Mouse (Mus musculus) right cerebral cortex, adult 18-20 months (tissue): ENCODE data around the gene Cyp4f39.
"Not testable (repeated sequence)": the region's sequence is repeated elsewhere in the genome, so short reads cannot be mapped to it uniquely, and the experiment has no call there.

Experiments
- DNase-seq: peaks from one replicate; pipeline ENCODE4 v3.0.0; 2022; ENCODE audit warnings: mixed read lengths

Cyp4f39 gene

DNA sequence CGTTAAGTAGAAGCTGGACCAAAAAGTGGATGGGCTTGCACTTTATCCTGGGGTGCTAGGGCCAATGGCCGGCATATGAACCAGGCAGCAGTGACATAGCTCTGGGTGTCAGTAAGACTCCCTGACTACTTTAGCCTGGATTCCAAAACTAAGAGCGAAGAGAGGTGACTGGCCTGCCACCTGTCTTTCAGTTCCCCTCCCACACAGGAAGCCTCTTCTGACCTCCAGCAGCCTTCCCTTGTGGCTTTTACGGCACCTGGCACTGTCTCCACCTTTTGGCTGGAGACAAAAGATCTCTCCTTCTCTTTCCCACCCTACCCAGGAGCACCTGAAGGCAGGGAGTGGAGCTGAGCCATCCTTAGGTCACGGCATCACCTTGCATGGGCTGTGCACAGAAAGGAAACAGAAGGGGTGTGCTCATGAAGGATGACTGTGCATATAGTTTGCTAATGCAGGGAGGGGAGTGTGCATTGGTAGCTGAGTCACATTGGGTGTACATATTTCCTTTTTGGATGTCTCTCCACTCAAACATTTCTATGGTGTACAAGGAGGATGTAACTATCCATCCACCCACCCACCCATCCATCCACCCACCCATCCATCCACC, 22.5 kb downstream of the Cyp4f39 start:
- DNase-seq: no peak

DNA sequence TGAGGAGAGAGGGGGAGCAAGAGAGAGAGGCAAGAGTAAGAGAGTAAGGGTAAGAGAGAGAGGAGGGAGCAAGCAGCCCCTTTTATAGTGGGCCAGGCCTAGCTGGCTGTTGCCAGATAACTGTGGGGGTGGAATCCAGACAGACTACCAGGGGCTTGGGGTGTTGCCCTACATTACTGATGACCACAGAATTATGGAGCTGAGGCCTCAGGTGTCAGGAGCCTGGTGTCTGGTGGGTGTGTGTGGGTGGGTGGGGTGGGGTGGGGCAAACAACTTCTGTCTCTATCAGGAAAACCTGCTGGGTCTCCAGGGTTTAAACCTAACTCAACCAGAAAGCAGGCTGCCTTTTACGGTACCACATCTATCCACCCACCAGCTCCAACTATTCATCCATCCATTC, 24.7 kb downstream of the Cyp4f39 start:
- no peak for DNase-seq

DNA sequence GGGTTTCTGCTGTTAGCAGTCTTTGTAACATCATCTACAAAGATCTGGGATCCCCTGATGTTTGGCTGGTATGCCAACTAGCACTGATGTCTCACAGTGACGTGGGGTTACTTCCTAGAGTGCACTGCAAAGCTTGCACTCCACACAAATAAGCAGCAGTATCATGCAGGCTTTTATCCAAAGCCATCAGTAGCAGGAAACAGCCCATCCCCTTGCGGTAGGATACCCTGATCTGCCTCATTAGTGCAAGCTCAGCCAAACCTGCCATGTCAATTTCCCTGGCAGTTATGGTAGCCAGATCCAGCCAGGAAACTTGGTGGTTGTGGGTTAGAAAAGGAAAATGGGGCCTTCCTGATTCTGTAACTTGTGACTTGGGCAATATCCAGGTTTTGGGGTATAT, 26.2 kb downstream of the Cyp4f39 start:
- DNase-seq: no peak

DNA sequence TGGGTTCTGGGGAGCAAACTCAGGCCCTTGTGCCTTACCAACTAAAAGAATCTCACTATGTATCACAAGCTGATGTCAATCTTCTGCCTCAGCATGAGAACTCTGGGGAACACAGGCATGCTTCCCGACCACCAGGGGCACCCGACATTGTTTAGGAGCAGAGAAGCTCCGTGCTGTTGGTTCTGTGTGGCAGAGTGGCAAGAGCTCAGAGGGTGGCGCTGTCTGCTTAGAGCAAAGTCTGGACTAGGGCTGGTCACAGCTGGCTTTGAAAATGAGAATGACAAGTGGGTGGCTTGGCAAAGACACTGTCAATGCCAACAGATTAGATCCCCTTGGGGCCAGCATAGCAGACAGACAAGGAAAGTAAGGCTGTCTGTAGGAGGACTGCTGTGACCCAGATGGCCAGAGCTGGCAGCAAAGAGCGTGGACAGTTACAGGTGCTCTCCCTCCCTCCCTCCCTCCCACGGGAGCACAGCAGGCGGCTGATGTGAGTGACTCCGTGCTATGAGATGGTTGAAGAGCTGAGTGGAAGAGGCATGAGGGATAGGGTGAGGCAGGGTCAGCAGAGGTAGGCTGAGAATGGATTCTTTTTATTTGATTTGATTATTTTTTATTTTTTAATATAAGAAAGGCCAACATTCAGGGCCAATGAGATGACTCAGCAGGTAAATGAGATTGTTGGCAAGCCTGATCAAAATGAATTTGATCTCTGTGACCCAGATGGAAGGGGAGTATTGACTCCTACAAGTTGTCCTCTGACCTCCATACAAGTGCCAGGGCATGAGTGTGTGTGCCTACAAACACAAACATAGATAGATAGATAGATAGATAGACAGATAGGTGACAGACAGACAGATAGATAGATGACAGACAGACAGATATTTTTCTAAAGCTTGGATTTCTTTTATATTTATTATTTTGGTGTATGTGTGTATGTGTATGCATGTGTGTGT, 27.3 kb downstream of the Cyp4f39 start:
- DNase-seq: no peak

DNA sequence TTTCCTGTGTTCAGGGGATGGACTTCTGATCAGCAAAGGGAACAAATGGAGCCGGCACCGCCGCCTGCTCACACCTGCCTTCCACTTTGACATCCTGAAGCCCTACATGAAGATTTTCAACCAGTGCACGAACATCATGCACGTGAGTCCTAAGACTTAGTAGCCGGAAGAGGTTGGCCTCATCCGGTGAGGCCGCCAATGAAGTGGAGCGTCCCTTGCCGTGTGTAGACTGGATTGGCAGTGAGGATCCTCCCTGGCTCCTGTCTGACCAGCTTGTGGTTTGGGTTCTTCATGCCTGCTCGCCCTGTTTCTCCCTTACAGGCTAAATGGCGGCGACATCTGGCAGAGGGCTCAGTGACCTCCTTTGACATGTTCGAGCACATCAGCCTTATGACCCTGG, 29.2 kb downstream of the Cyp4f39 start:
- no peak for DNase-seq

DNA sequence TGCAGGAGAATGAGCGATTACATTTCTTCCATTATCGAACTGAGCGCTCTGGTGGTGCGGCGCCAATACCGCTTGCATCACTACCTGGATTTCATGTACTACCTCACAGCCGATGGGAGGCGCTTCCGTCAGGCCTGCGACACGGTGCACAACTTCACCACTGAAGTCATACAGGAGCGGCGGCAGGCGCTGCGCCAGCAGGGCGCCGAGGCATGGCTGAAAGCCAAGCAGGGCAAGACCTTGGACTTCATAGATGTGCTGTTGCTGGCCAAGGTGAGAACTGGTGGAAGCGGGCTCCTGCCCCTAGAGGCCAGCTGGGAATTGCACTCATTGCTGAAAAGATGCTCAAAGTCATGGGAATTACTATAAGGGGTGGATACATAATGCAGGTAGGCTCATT, 30.7 kb downstream of the Cyp4f39 start:
- DNase-seq: peak; percentile 32

DNA sequence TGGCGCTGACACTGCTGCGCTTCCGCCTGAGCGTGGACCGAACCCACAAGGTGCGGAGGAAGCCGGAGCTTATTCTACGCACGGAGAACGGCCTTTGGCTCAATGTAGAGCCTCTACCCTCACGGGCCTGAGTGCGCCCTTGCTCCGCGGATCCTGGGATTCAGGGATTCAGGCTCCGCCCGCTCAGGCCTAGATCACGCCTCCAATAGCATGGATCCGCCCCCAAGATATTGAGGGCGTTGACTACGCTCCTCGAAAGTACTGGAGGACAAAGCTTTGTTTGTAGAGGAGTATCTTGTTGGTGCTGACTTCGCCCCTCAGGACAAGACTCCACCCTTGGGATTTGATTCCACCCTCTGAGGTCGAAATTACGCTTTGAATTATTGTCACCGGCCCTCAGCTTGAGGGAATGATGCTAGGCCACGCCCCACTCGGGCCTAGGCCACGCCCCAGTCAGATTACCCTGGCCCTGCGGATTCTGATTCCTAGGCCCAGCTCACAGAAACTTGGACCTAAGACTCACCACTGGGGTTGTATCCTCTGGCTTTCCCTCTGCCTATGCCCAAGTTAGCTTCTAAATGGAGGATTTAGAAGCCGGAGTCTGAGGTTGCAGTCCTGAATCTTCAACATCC, 39.9 kb downstream of the Cyp4f39 start:
- no peak for DNase-seq

DNA sequence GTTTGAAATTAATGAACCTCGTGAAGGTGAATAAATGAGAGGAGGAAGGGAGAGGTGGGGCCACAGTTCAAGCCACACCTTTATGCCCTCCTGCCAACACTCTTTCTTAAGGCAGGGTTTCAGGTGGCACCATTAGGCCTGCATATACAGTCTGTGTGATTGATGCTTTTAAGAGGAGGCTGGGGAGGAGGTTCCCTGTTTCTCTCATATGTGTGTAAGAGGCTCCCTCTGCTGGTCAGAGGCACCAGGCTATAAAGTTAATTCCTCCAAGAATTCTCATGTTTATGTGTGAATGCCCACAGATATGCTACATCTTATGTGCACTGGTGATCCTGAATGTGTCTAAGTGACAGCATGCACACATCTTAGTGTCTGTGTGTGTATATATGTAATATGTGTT, 42.1 kb downstream of the Cyp4f39 start:
- peak; percentile 75 for DNase-seq

DNA sequence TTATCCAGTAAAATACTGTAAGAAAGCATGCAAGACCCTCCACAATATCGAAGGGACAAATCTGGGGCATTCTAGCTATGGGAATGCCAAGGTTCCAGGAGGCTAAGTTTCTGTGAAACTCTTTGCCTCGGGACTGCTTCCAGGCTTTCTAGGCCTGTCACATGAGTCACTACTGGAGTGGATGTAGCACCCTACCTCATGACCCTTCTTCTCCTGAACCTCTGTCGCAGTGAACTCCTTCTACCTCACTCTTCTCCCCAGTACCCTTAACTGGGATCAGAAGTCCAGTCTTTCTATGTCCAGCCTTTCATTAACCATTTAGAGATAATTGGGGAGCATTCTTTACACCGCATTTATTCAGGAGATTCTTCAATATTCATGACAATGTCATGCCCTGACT, 48.0 kb downstream of the Cyp4f39 start:
- DNase-seq: not testable (repeated sequence)

DNA sequence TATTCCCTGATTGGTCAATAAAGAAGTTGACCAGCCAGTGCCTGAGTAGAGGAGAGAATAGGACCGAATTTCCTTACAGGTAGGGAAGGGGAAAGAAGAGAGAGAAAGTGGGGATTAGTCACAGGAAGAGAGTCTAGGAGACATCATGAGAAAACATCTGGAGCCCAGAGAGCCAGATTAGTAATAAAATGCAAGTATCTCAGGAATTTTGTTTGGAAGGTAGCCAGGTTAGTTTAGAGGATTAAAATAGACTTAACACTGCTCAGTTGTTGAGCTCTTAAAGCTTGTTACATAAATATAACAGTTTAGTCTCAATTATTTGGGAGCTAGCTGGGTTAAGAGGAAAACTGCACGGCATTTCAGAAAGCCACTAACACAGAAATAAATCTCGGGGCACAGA, 48.5 kb downstream of the Cyp4f39 start:
- DNase-seq: no peak

DNA sequence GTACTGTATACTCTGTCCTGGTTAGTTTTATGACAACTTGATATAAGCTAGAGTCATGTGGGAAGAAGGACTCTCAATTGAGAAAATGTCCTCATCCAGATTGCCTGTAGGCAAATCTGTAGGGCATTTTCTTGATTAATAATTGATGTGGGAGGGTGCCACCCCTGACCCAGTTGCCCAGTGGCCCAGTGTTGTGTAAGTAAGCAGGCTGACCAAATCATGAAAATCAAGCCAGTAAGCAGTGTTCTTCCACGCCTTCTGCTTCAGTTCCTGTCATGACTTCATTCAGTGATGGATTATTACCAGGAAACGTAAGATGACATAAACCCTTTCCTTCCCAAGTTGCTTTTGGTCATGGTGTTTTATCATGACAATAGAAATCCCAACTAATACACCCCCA, 50.6 kb downstream of the Cyp4f39 start:
- no peak for DNase-seq

DNA sequence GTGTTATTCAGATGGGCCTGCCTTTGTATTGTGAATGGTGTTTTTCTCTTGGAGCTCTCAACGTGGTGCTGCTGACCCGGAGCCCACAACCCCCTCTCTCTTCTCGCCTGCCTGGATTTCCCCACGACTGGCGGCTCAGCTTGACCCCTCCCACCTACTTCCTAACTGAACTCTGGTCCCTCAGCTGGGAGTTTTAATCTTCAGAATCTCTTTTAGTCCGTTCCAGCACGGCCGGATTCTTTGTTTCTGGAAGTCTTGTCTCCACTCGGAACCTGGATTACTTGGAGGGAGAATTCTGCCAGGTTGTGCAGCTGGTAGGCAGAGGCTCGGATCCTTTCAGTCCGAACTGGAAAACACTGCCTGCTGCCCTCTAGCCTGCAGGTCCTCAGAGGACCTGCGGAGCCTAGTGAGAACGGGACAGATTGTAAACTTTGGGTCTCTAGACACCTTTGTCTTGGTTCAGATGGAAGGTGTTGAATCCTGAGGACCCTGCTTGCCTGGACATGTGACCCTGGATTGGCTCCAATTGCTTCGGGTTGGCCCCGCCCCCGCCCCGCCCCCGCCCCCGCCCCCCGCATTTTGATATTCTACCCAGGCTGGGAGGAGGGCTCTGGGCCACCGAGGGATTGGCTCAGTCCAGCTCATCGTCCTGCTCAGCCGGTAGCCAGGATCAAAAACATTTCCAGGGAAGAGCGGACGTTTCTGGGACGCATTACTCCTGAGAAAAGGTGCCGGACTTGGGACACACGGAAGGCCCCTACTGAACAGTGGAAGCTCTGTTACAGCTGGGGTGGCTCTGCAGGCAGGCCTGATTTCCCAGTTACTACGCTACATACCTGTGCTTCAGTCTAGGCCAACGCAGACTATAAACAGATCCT, 53.6 kb downstream of the Cyp4f39 start, which contains the start of gene Cyp4f17:
Gene Cyp4f17, plus strand, starts transcription at position 200 of the 878 bp plus-strand sequence.
- no peak for DNase-seq

DNA sequence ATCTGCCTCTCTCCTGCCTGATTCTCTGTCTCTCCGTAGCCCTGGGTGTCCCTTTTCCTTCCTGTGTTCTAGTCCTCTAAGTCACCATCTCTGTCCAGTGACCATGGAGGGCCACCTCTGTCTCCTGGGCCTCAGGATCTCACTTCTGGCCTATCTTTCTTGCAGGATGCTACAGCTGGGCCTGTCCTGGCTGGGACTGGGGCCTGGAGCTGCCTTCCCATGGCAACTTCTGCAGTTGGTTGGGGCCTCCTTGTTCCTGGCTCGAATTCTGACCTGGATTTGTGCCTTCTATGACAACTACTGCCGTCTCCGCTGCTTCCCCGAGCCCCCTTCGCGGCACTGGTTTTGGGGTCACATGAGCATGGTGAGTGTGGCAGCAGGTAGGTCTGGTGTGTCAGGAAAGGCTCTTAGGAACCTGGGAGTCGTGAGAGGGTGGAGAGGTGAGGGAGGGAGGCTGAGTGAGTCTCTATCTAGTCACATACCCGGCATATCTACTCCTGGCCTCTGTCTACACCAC, 54.3 kb downstream of the Cyp4f39 start:
- no peak for DNase-seq

DNA sequence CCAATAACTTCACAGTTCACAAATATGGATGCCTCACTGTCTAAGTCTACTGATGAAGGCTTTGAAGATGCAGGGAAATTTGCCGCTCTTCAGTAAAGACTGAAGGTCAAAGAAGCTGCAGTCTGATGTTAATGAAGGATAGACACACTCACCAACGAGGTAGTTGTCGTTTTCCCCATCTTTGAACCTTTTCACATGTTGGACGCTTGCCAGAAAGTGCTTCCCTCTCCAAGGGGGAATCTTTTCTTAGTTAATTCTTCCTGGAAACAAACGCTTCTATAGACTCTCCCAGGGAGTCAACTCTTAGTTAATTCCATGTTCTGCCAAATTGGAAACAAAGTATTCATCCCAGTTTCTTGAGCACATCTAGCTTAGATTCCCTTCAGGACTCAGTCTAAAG, 63.6 kb downstream of the Cyp4f39 start:
- no peak for DNase-seq

DNA sequence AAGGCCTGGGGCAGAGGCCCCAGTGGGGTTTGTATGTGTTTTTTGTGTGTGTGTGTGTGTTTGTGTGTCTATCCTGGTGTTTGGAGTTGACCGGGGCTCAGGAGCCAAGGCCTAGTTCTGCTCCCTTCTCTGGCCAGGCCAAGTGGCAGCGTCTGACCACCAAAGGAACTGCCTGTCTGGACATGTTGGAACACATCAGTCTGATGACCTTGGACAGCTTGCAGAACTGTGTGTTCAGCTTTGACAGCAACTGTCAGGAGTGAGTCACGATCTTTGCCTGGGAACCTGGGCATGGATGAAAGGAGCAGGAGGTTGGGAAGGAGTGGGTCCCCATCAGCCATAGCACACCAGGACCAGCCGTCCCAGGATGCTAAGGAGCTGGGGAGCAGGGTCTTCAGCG, 69.5 kb downstream of the Cyp4f39 start:
- DNase-seq: no peak

DNA sequence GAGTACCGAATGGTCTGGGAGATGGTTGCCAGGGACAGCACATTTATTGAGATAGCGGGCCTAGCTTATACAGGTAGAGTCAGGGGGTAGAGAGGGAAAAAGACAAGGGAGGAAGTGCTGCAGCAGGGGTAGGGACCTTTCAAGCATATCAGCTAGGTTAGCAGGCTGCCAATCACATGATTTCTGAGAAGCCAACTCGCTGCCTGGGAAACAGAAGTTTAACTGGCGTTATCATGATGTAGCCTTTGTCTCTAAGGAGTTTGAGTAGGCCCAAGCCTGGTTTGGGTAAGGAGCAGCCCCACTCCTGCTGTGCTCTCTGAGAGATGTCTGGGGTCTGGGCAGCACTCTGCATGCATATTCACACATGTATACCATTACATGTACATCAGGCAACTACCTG, 69.9 kb downstream of the Cyp4f39 start:
- no peak for DNase-seq

DNA sequence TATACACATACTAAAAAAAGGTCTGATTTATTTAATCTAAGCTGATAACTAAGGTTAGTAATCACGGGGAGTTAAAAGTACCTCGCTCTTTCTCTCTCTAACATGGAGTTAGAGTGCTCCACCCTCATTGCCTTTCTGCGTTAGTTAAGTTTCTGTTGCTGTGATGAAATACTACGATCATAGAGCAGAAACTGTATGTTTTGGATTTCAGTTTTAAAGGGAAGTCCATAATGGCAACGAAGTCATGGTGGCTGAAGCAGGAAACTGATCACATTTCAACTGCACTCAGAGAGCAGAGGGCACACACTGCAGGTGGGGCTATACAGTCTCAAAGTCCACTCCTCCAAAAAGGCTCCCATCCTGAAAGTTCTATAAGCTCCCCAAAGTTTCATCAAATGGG, 70.3 kb downstream of the Cyp4f39 start:
- no peak for DNase-seq

DNA sequence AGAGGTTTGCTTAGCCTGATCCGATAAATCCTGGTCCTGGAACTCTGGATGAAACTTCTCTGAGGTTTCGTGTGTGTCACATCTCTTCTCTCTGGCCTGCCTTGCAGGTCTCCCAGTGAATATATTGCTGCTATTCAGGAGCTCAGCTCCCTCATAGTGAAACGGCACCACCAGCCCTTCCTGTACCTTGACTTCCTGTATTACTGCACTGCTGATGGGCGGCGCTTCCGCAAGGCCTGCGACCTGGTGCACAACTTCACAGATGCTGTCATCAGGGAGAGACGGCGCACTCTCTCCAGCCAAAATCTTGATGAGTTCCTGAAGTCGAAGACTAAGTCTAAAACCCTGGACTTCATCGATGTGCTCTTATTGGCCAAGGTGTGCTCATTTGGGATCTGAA, 71.4 kb downstream of the Cyp4f39 start:
- no peak for DNase-seq

DNA sequence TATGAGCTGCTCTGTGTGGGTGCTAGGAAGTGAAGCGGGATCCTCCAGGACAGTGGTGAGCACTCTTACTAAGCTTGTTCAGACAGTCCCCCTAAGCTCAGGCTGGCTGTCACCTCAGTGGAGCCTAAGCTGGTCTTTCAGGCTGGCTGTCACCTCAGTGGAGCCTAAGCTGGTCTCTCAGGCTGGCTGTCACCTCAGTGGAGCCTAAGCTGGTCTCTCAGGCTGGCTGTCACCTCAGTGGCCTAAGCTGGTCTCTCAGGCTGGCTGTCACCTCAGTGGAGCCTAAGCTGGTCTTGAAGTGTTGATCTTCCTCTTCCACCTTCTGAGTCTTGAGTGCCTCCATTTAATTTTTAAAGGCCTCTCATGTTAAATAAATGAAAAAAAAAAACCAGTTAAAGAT, 73.8 kb downstream of the Cyp4f39 start:
- not testable (repeated sequence) for DNase-seq

DNA sequence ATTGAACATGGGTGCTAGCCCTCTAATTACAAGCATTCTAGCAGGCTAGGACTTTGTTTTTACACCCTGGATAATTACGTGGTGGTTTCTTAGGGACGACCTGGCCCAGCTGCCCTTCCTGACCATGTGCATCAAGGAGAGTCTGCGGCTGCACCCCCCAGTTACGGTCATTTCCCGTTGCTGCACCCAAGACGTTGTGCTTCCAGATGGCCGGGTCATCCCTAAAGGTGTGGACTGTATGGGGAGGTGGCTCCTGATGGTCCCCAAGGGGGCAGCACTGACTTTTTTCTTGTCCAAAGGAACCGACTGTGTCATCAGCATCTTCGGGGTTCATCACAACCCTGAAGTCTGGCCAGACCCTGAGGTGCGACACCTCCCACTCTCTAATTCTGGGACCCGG, 75.2 kb downstream of the Cyp4f39 start:
- DNase-seq: no peak

DNA sequence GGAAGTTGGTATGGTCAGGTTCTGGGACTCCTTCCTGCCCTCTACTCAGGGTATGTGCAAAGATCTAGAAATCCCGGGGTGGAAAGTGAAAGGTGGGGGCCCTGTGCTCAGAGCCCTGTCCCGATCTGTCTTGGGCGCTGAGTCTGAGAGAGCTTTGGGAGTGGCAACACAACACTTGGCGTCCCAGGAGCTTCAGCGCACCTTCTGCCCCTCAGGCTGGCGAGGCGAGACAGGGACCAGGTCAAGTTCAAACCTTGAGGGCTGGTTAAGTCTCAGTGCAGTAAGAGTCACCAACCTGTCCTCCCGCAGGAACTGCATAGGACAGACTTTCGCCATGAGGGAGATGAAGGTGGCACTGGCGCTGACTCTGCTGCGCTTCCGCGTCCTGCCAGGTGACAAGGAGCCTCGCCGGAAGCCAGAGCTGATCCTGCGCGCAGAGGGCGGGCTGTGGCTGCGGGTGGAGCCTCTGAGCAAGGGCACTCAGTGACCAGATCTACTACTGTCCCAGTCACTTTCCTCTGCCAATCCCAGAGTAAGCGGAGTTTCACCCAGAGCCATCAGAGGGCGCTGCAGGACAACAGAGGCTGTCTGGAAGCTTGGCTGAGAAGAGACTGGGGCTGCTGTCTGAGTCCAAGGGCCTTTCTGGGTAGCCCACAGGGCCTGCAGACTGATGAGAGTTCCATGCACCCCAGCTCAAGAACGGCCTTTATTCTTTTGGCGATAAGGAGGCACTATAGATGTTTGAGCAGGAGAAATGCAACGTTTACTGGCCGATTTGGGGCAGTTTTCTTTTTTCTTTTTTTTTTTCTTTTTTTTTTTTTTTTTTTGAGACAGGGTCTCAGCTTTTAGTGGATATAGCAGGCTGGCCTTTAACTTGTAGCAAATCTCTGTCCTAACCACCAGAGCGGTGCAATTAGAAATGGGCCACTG, 76.2 kb downstream of the Cyp4f39 start:
- DNase-seq: peak; percentile 81
